Mouse (Mus musculus): ENCODE measurements around the gene Dvl2. TPM values are rescaled to one million over a fixed set of nuclear protein-coding genes. Genes with fewer than 3 reads are reported as not detected.
A peak's percentile ranks its signal among the peaks of the same experiment; 100 is the strongest.

The Dvl2 gene
- polyA plus RNA-seq, 1 experiment = 28.6 TPM

DNA sequence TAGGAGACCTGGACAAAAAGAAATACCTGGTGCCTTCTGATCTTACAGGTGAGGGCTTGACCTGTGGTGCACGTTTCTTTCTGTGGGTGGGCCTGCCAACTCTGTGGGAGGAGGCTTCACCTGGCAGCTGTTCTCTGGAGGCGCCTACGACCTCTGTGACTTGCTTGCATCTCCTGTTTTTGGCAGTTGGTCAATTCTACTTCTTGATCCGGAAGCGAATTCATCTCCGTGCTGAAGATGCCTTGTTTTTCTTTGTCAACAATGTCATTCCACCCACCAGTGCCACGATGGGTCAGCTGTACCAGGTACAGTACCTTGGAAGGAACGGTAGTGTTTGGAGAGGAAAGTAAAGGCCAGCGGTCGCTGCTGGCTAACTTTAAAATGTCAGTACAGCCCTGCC lies 8.0 kb upstream of the Dvl2 start:
- TF ChIP-seq FLI1 (IDR thresholded peaks at IDR 0.05; ENCODE audit: low read length) = no peak
- no peak for TF ChIP-seq GATA1 (IDR thresholded peaks at IDR 0.05; ENCODE audit: borderline replicate concordance, low read length)
- H3K36me3 ChIP-seq (replicated peaks; ENCODE audit: low read length) = peaks cover 57% of the 10 kb centered on the region
- H3K4me3 ChIP-seq (replicated peaks) = peak overlapping the region; percentile 96
- H3K27me3 ChIP-seq (replicated peaks) = no peaks in the 10 kb centered on the region
- H3K9me3 ChIP-seq = no peaks in the 10 kb centered on the region
- peaks cover 44% of the 10 kb centered on the region for H3K4me1 ChIP-seq

DNA sequence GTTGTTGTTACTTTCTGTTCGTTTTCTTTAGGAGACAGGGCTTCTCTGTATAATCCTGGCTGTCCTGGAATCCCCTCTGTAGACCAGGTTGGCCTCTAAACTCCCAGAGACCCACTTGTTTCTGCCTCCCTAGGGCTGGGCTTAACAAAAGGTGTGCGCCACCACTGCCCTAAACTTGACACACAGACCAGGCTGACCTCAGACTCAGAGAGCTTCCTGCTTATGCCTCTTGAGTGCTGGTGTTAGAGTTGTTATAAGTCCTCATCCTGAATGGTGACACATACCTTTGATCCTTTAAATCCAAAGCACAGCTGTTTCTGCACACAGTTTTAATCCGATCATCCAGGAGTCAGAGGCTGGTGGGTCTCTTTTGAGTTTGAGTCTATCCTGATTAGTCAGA lies 7.5 kb upstream of the Dvl2 start:
- Histone ChIP-seq H3K27me3 (replicated peaks) (no peaks in the 10 kb centered on the region), H3K4me3 (replicated peaks) (peak overlapping the region; percentile 96), H3K36me3 (replicated peaks; ENCODE audit: low read length) (peaks cover 57% of the 10 kb centered on the region), H3K4me1 (peaks cover 48% of the 10 kb centered on the region), H3K9me3 (no peaks in the 10 kb centered on the region)
- no peak for TF ChIP-seq FLI1 (IDR thresholded peaks at IDR 0.05; ENCODE audit: low read length)
- no peak for TF ChIP-seq GATA1 (IDR thresholded peaks at IDR 0.05; ENCODE audit: borderline replicate concordance, low read length)

DNA sequence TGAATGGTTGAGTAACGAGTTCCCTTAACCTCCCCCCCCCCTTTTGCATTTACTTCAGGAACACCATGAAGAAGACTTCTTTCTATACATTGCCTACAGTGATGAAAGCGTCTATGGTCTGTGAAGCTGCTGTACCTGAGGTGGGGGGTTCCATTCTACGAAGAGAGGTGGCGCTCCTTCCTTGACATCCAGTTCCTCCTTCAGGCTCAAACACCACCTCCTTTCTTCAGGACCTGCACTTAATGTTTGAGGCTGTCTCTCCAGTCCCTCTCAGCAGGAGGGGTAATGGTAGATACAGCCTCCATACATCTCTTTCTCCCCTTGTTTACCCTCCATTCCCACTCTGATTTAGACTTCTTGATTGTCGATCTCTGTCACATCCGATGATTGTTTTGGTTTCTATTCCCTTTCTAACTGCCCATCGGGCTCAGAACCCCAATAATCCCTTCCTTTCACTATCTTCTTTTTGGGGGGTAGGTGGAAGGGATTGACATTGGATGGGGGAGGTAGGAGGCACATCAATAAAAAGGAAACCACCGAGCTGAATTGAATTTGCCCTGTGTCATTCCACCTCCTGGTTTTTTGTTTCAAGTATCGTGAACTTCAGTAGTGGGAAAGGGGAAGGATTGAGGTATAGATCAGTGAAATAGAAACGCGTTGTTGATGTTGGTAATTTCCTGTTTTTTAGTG lies 5.8 kb upstream of the Dvl2 start:
- TF ChIP-seq FLI1 (IDR thresholded peaks at IDR 0.05; ENCODE audit: low read length) = no peak
- TF ChIP-seq GATA1 (IDR thresholded peaks at IDR 0.05; ENCODE audit: borderline replicate concordance, low read length) = no peak
- Histone ChIP-seq H3K27me3 (replicated peaks) (no peaks in the 10 kb centered on the region), H3K4me1 (peaks cover 60% of the 10 kb centered on the region), H3K4me3 (replicated peaks) (peak overlapping the region; percentile 99), H3K9me3 (no peaks in the 10 kb centered on the region), H3K36me3 (replicated peaks; ENCODE audit: low read length) (peaks cover 57% of the 10 kb centered on the region)

DNA sequence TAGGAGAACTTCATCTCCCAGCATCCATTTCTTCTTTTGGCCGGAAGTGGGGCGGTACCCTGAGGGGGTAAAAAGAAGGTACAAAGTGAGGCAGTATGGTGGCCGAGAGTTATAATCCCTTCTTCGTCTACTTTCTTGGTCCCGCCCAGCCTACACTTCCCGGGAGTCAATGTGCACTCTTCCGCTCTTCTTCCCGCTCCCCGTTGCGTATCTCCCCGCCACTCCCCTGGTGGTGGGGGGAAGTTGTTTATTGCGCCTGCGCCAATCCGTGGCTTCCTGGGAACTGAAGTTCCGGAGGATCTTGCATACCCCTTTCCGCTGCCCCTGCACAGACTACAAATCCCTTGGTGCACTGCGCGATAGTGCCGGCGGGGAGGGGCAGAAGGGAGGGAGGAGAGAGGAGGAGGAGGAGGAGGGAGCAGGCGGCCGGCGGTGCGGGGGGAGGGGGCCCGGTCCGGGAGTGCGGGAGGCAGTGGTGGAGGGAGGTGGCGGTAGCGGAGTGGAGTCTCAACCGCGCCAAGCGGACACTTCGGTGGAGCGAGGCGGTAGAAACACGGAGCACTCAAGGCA lies 4.9 kb upstream of the Dvl2 start, which contains the start of gene Phf23:
TSS of gene Phf23 (plus strand) at position 387 of the 570 bp plus-strand sequence.
- H3K27me3 ChIP-seq (replicated peaks) = no peaks in the 10 kb centered on the region
- H3K9me3 ChIP-seq = no peaks in the 10 kb centered on the region
- peaks cover 61% of the 10 kb centered on the region for H3K4me1 ChIP-seq
- peaks cover 56% of the 10 kb centered on the region for H3K36me3 ChIP-seq (replicated peaks; ENCODE audit: low read length)
- TF ChIP-seq FLI1 (IDR thresholded peaks at IDR 0.05; ENCODE audit: low read length) = peak; percentile 75
- no peak for TF ChIP-seq GATA1 (IDR thresholded peaks at IDR 0.05; ENCODE audit: borderline replicate concordance, low read length)
- peak within 1 kb of the TSS; percentile 99 for H3K4me3 ChIP-seq (replicated peaks)

DNA sequence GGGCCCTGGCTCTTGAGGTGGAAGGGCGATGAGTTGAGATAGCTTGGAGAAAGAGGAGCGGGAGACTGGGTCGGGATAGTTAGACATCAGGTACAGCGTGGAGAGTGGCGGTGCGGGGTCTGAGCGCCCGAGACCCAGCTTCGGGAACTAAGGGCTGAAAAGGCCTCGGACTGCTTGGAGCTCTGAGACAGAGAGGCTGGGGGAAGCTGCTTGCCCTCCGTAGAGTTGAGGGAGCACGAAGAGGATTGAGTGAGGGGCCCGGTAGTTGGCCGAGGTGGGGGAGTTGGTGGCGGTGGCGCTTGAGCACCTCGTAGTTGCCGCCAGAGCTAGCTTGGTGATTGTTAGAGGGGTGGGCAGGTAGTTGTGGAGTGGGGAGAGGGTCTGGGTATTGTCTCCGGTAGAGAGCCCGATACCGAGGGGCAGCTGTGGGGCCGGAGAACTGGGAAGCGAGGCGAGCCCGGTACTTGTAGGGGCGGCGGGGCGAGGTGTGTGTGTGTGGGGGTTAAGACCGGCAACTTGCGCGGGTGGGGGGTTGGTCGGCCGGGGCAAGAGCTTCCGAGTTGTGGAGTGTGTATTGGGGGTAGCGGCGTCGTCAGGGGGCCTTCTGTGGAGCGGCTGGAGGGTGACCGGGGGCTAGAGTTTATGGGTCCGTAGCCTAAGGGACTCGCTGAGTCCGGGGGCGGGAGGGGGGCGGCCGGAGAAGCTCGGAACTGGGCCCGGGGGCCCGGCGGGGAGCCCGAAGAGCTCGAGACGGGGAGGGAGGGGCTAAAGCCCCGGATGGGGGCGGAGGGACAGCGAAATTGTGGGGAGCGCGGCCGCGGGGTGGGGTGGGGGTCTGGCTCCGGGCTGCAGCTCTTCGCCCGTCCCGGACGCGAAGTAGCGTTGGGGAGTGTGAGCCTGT lies 4.0 kb upstream of the Dvl2 start:
- H3K4me3 ChIP-seq (replicated peaks) = peak overlapping the region; percentile 99
- H3K36me3 ChIP-seq (replicated peaks; ENCODE audit: low read length) = peaks cover 55% of the 10 kb centered on the region
- no peaks in the 10 kb centered on the region for H3K9me3 ChIP-seq
- H3K27me3 ChIP-seq (replicated peaks) = no peaks in the 10 kb centered on the region
- TF ChIP-seq FLI1 (IDR thresholded peaks at IDR 0.05; ENCODE audit: low read length) (no peak), GATA1 (IDR thresholded peaks at IDR 0.05; ENCODE audit: borderline replicate concordance, low read length) (no peak)
- peaks cover 66% of the 10 kb centered on the region for H3K4me1 ChIP-seq

DNA sequence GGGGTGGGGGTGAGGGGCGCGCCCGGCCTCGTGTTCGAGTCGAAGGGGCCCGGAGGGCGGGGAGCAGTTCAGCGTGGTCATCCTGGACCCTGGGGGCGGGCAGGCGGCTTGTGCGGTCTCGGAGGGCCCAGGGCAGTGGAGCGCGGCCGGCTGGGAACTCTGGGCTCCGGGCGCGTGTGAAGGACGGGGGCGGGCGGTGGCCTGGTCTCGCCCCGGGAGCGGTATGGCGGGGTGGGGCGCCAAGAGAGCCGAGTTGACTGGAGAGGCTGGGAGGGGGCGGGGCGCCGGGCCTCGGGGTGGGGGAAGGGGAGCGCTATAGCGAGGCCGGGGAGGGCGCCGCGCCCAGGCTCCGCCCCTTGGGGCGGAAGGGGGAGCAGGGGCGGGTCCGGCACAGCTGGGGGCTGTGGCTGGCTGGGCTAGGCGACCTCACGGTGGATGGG lies 3.3 kb upstream of the Dvl2 start:
- H3K9me3 ChIP-seq = no peaks in the 10 kb centered on the region
- peaks cover 57% of the 10 kb centered on the region for H3K36me3 ChIP-seq (replicated peaks; ENCODE audit: low read length)
- H3K4me3 ChIP-seq (replicated peaks) = peak overlapping the region; percentile 99
- H3K27me3 ChIP-seq (replicated peaks) = no peaks in the 10 kb centered on the region
- TF ChIP-seq FLI1 (IDR thresholded peaks at IDR 0.05; ENCODE audit: low read length) = no peak
- peaks cover 73% of the 10 kb centered on the region for H3K4me1 ChIP-seq

DNA sequence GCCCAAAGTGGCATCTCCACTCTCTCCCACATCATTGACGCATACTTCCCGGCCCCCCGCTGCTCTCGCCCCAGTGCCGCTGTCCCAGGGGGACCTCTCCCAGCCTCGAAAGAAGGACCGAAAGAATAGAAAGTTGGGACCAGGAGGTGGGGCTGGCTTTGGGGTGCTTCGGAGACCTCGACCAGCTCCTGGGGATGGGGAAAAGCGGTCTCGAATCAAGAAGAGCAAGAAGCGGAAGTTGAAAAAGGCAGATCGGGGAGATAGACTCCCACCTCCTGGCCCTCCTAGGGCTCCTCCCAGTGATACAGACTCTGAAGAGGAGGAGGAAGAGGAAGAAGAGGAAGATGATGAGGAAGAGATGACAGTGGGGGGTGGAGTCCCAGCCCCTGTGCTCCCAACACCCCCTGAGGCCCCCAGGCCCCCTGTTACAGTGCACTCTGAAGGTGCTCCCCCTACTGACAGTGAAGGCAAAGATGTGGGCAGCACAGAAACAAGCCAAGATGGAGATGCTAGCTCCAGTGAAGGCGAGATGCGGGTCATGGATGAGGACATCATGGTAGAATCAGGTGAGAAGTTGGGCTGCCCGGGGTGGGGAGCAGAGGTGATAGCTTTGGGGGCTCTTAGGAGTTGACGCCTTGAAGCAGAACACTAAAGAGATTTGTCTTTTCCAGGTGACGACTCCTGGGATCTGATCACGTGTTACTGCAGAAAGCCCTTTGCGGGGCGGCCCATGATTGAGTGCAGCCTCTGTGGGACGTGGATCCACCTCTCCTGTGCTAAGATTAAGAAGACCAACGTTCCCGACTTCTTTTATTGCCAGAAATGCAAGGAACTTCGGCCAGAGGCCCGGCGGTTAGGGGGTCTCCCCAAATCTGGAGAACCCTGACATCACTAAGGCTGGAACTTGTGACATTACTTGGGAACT lies 1.6 kb upstream of the Dvl2 start:
- Histone ChIP-seq H3K4me1 (peaks cover 75% of the 10 kb centered on the region), H3K36me3 (replicated peaks; ENCODE audit: low read length) (peaks cover 46% of the 10 kb centered on the region), H3K9me3 (no peaks in the 10 kb centered on the region), H3K27me3 (replicated peaks) (no peaks in the 10 kb centered on the region), H3K4me3 (replicated peaks) (no peak overlapping the region)
- TF ChIP-seq GATA1 (IDR thresholded peaks at IDR 0.05; ENCODE audit: borderline replicate concordance, low read length) (no peak), FLI1 (IDR thresholded peaks at IDR 0.05; ENCODE audit: low read length) (no peak)

DNA sequence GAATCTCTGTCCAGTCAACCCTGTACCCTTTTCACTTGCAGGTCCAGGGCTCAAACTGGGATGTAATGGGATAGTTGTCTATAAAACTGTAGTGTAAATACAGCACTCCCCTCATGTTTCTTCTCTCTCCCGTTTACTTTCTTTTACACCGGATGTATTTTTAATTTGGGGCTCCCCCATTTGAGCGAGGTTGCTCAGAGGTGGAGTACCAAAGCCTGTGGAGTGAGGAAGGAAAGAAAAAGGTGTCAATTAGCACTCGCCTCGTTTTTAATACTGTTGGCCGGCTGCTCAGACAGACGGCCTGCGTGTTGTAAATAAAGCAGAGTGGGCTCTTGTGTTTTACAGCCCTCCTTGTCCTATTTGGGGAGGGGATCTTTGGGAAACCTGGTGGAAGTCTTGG lies 729 bp upstream of the Dvl2 start:
- Histone ChIP-seq H3K27me3 (replicated peaks) (no peaks in the 10 kb centered on the region), H3K9me3 (no peaks in the 10 kb centered on the region), H3K4me1 (peaks cover 69% of the 10 kb centered on the region), H3K36me3 (replicated peaks; ENCODE audit: low read length) (peaks cover 44% of the 10 kb centered on the region), H3K4me3 (replicated peaks) (no peak overlapping the region)
- no peak for TF ChIP-seq FLI1 (IDR thresholded peaks at IDR 0.05; ENCODE audit: low read length)
- TF ChIP-seq GATA1 (IDR thresholded peaks at IDR 0.05; ENCODE audit: borderline replicate concordance, low read length) = no peak

DNA sequence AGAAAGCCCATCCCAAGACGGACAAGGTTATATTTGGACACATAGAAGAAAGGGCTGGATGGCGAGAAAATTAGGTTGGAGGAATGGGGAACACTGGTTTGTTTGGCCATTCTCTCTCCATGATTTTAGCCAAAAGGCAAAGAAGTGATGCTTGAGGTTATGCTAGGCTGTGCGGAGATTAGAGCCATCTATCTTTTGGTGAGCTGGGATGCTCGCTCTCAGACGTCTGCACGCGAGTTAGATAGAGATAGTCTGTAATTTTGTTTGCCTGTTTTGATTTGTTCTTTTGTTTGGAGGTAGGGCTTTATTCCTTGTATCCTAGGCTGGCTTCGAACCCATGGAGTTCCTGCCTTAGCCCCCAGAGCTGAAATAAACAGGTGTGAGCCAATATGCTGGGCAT lies 764 bp downstream of the Dvl2 start:
- TF ChIP-seq GATA1 (IDR thresholded peaks at IDR 0.05; ENCODE audit: borderline replicate concordance, low read length) (no peak), FLI1 (IDR thresholded peaks at IDR 0.05; ENCODE audit: low read length) (no peak)
- Histone ChIP-seq H3K36me3 (replicated peaks; ENCODE audit: low read length) (peaks cover 53% of the 10 kb centered on the region), H3K9me3 (no peaks in the 10 kb centered on the region), H3K4me3 (replicated peaks) (peak overlapping the region; percentile 99), H3K4me1 (peaks cover 74% of the 10 kb centered on the region), H3K27me3 (replicated peaks) (no peaks in the 10 kb centered on the region)
